Mouse (Mus musculus) brain, embryonic 14.5 days (tissue): Measurements from ENCODE around the gene Gpr157. TPM values are rescaled to one million over a fixed set of nuclear protein-coding genes. Genes with fewer than 3 reads are reported as not detected.

Experiments used
- DNase-seq: peaks from one replicate; pipeline ENCODE4 v3.0.0-alpha.2; 2011; ENCODE audit warnings: low read depth
- CTCF ChIP-seq: fragments of 200-500 bp; IDR thresholded peaks from 2 replicates; pipeline ENCODE4 v1.5.1; 2012; ENCODE audit warnings: inconsistent platforms, mild to moderate bottlenecking, moderate library complexity, borderline replicate concordance; ENCODE audit not compliant: insufficient read depth, insufficient read length; ENCODE audit errors: extremely low read depth
- POLR2A ChIP-seq: fragments of 200-500 bp; IDR thresholded peaks from 2 replicates; pipeline ENCODE4 v1.6.1; 2012; ENCODE audit warnings: mild to moderate bottlenecking, inconsistent platforms, borderline replicate concordance; ENCODE audit not compliant: poor library complexity, insufficient read depth, insufficient read length, severe bottlenecking; ENCODE audit errors: extremely low read depth
- polyA plus RNA-seq: library from polyadenylated mRNA; depleted of rRNA; stranded (reverse); fragments of >200 nt; gene quantifications from 2 replicates; pipeline ENCODE4 v1.2.3, GENCODE M21; 2012

Gene Gpr157
- polyA plus RNA-seq, 1 experiment, result 1.2 TPM

GRCm38 (mm10) chr4:150119640-150120039, 32.5 kb downstream of the Gpr157 start:
- no peak for DNase-seq
- no peak for TF ChIP-seq POLR2A
- TF ChIP-seq CTCF, result no peak

- no peak for TF ChIP-seq CTCF
- no peak for TF ChIP-seq POLR2A
- peak; percentile 63 for DNase-seq
These were observed 33.1 kb downstream of the Gpr157 start for GRCm38 (mm10) chr4:150120173-150120833.

GRCm38 (mm10) chr4:150121430-150121829, 34.3 kb downstream of the Gpr157 start:
- no peak for DNase-seq
- TF ChIP-seq CTCF (no peak), POLR2A (no peak)

DNA sequence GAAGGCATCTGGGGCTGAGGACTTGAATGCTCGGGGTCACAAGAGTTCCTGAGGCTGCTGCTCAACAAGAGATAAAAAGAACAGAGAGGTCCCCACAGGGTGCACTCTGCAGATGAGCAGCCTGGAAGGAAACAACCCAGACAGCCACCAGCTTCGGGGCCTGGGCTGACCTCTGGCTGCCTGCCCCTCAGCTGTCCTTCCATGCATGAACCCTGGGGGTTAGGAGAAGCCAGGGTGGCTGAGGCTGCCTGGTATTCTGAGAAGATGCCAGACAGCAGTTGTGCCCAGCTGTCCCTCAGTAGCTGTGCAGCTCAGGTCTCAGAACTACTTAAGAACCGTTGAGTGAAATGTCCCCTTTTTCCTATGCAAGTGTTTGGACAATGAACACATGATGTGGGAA, 35.3 kb downstream of the Gpr157 start:
- no peak for DNase-seq

DNA sequence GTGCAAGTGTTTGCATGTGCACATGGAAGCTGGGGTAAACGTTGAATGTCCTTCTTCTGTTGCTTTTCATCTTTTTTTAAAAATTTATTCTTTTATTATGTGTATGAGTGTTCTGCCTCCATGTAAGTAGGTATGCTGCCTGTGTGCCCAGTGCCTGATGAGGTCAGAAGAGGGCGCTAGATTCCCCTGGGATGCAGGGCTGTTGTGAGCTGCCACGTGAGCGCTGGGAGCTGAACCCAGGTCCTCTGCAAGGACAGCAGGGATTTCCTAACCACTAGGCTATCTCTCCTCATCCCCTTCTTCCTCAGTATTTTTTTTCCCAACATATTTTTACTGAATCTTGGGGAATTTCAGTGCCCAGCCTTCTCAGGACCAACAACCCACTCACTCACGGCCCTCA, 39.2 kb downstream of the Gpr157 start:
- no peak for DNase-seq
- TF ChIP-seq CTCF (no peak), POLR2A (no peak)

More for the DNA sequence above, 35.3 kb downstream of the Gpr157 start:
- TF ChIP-seq CTCF (no peak), POLR2A (no peak)

DNA sequence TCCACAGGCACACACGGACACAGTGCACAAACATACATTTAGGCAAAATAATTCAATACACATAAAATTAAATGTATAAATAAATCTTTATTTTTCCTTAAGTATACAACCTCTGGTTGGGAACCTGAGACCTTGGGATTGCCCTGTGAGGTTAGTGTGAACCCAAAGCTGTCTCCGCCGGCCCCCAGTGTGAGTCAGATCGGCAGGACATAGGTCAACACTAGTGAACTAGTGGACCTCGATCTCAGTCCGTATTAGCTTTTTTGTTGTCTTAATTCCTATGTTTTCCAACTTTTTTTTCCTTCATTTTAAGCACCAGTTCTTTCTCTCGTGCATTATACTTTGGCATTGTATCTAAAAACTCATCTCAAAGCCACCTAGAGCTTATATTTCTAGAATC, 40.7 kb downstream of the Gpr157 start:
- no peak for DNase-seq
- no peak for TF ChIP-seq POLR2A
- no peak for TF ChIP-seq CTCF

- TF ChIP-seq POLR2A (no peak), CTCF (no peak)
- no peak for DNase-seq
These were observed 41.4 kb downstream of the Gpr157 start for GRCm38 (mm10) chr4:150128571-150128970.

- DNase-seq, result no peak
- TF ChIP-seq POLR2A (no peak), CTCF (no peak)
These were observed 43.5 kb downstream of the Gpr157 start for GRCm38 (mm10) chr4:150130661-150131060.

DNA sequence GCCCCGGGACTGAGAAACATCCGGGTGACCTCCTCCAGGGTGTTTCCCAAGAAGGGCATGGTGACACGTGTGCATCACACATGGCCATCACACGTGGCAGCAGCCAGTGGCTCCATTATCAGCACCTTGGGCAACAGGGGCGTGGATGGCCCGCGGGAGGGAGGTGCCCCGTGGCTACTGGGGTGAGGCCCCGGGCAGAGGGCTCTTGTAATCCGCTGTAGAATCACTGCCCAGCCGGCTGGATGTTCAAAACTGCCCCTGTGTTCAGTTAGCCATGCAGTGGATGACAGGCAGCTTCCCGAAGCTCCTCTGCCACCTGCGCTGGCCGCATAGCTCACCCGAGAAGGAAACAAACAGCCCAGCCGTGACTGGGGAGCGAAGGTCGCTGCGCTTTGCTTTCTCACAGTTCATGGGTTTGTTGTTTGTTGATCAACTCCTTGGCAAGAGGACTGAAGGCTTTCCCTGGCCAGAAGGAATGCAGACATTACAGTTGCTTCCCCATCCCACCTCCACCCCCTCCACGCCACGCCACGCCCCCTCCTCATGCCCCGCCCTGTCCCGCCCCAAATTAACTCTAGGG, 45.6 kb downstream of the Gpr157 start:
- TF ChIP-seq CTCF (no peak), POLR2A (no peak)
- DNase-seq, result no peak

GRCm38 (mm10) chr4:150135254-150135653, 48.1 kb downstream of the Gpr157 start:
- TF ChIP-seq CTCF, result no peak
- TF ChIP-seq POLR2A, result no peak
- no peak for DNase-seq

GRCm38 (mm10) chr4:150136693-150137092, 49.5 kb downstream of the Gpr157 start:
- TF ChIP-seq POLR2A (no peak), CTCF (peak; percentile 98)
- peak; percentile 80 for DNase-seq
